Mouse (Mus musculus) R1 (cell line): ENCODE results near the gene Dock6.

Source experiments
- DNase-seq: peaks from one replicate; pipeline ENCODE4 v3.0.0-alpha.2; 2018; ENCODE audit warnings: low read depth, low spot score

Dock6 gene

GRCm38 (mm10) chr9:21750370-21750769, 102.1 kb downstream of the Dock6 start:
- no peak for DNase-seq
